Mouse (Mus musculus) lung, postnatal 36 days (tissue): ENCODE measurements around the gene Zfp410.

Experiments used
- DNase-seq: peaks from one replicate; pipeline ENCODE4 v3.0.0; 2022; ENCODE audit warnings: mixed read lengths

Gene Zfp410

GRCm38 (mm10) chr12:84361555-84362489, 45.2 kb downstream of the Zfp410 start, which contains the start of the genes Coq6 and Fam161b:
Coq6 (plus strand) TSS chr12:84361657.
Fam161b (minus strand) TSS chr12:84361833.
- peak; percentile 99 for DNase-seq

GRCm38 (mm10) chr12:84362872-84363271, 46.2 kb downstream of the Zfp410 start:
- DNase-seq, result no peak

- DNase-seq, result no peak
Observed at GRCm38 (mm10) chr12:84364291-84364690, 47.6 kb downstream of the Zfp410 start.

- DNase-seq, result no peak
Observed at GRCm38 (mm10) chr12:84365137-84365536, 48.5 kb downstream of the Zfp410 start.

- no peak for DNase-seq
Observed at GRCm38 (mm10) chr12:84366971-84367370, 50.3 kb downstream of the Zfp410 start.

GRCm38 (mm10) chr12:84371647-84372046, 55.0 kb downstream of the Zfp410 start:
- no peak for DNase-seq

GRCm38 (mm10) chr12:84373831-84374481, 57.3 kb downstream of the Zfp410 start:
- no peak for DNase-seq

GRCm38 (mm10) chr12:84382369-84382768, 65.7 kb downstream of the Zfp410 start:
- no peak for DNase-seq

- peak; percentile 70 for DNase-seq
Observed at GRCm38 (mm10) chr12:84384644-84385081, 68.0 kb downstream of the Zfp410 start.

GRCm38 (mm10) chr12:84385408-84385807, 68.8 kb downstream of the Zfp410 start:
- no peak for DNase-seq

GRCm38 (mm10) chr12:84388097-84388496, 71.4 kb downstream of the Zfp410 start:
- peak; percentile 47 for DNase-seq

- peak; percentile 14 for DNase-seq
Observed at GRCm38 (mm10) chr12:84388774-84389400, 72.2 kb downstream of the Zfp410 start.

GRCm38 (mm10) chr12:84390336-84390735, 73.7 kb downstream of the Zfp410 start:
- no peak for DNase-seq

GRCm38 (mm10) chr12:84392681-84393080, 76.0 kb downstream of the Zfp410 start:
- no peak for DNase-seq
